Mouse (Mus musculus): Measurements from ENCODE around the gene Hook2.
A peak's percentile ranks its signal among the peaks of the same experiment; 100 is the strongest.

DNA sequence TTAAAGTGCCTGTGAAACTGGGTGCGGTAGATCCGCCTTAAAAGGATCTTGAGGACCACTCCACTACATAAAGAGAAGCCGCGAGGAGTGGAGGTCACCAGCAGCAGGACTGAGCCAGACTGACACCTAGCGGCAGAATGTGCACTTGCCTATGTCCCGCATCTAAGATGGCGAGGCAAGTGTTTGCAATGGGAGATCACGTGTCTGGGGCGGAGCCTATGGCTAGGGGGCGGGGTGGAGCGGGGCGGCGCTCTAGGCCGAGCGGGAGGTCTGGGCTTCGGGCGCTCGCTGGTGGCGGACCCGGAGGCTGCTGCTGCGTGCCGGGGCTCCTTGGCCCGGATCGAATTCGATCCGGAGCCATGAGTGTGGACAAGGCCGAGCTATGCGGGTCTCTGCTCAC lies at the start of gene Hook2:
- peak; percentile 92 for TF ChIP-seq CTCF (IDR thresholded peaks at IDR 0.05; ENCODE audit: control insufficient read depth, insufficient read depth, insufficient read length)
- TF ChIP-seq FOSL1 (IDR thresholded peaks at IDR 0.05; ENCODE audit: insufficient read depth, low read length, poor library complexity, severe bottlenecking), result no peak

Data from C2C12 (cell line).